Mouse (Mus musculus) myocyte (in vitro differentiated cells): ENCODE measurements around the gene Slc25a22.

ENCODE experiments used
- CEBPB ChIP-seq: IDR thresholded peaks from 2 replicates; pipeline ENCODE4 v1.6.1; 2011; ENCODE audit warnings: mild to moderate bottlenecking, moderate library complexity; ENCODE audit not compliant: poor library complexity, insufficient read depth, severe bottlenecking
- E2F4 ChIP-seq: IDR thresholded peaks from one replicate; pipeline ENCODE4 v1.6.1; 2011; ENCODE audit warnings: mild to moderate bottlenecking, control low read depth, moderate library complexity; ENCODE audit not compliant: insufficient read depth
- POLR2A ChIP-seq: IDR thresholded peaks from one replicate; pipeline ENCODE4 v1.6.1; 2011; ENCODE audit warnings: low read depth, mild to moderate bottlenecking, control low read depth, moderate library complexity; ENCODE audit not compliant: insufficient read length
- REST ChIP-seq: IDR thresholded peaks from one replicate; pipeline ENCODE4 v1.6.1; 2011; ENCODE audit warnings: mild to moderate bottlenecking, control low read depth, moderate library complexity; ENCODE audit not compliant: insufficient read depth, insufficient read length
- TCF12 ChIP-seq: IDR thresholded peaks from one replicate; pipeline ENCODE4 v1.6.1; 2011; ENCODE audit warnings: mild to moderate bottlenecking, control low read depth; ENCODE audit not compliant: poor library complexity, insufficient read depth, severe bottlenecking
- USF1 ChIP-seq: IDR thresholded peaks from one replicate; pipeline ENCODE4 v1.6.1; 2011; ENCODE audit warnings: low read depth, mild to moderate bottlenecking, control low read depth, moderate library complexity

GRCm38 (mm10) chr7:141460391-141461113, 22.9 kb upstream of the Slc25a22 start, which contains the start of gene Cracr2b:
- no peak for TF ChIP-seq E2F4
- no peak for TF ChIP-seq USF1
- no peak for TF ChIP-seq POLR2A
- no peak for TF ChIP-seq CEBPB
- no peak for TF ChIP-seq REST
- TF ChIP-seq TCF12: no peak
